Mouse (Mus musculus): ENCODE data around the gene Rapgef4. TPM values are rescaled to one million over a fixed set of nuclear protein-coding genes. Genes with fewer than 3 reads are reported as not detected.

Gene Rapgef4
- total and polyA plus RNA-seq, 2 experiments from 2014 or later: 5.3 to 5.5 TPM

GRCm38 (mm10) chr2:72126411-72126810 is 145.4 kb downstream of the Rapgef4 start:
- no peak for ATAC-seq (ENCODE audit: insufficient read depth, low read depth)
- Histone ChIP-seq H3K9ac (replicated peaks; ENCODE audit: low read depth, low read length) (no peak overlapping the region), H3K9me3 (replicated peaks; ENCODE audit: control insufficient read depth, low read length) (no peaks in the 10 kb centered on the region), H3K4me3 (ENCODE audit: low read depth, low read length) (no peak overlapping the region), H3K4me2 (ENCODE audit: low read depth, low read length) (no peak overlapping the region), H3K4me1 (ENCODE audit: control insufficient read depth, insufficient read depth) (no peaks in the 10 kb centered on the region), H3K27me3 (ENCODE audit: control insufficient read depth, insufficient read depth, low read length) (no peaks in the 10 kb centered on the region), H3K36me3 (replicated peaks; ENCODE audit: control insufficient read depth, insufficient read depth, low read length) (no peaks in the 10 kb centered on the region), H3K27ac (ENCODE audit: low read depth) (no peak overlapping the region)
- no peak for TF ChIP-seq CTCF (IDR thresholded peaks at IDR 0.05; ENCODE audit: low read depth)
- TF ChIP-seq EP300 (IDR thresholded peaks at IDR 0.05; ENCODE audit: low read depth): no peak
- WGBS: 68% methylated on average over 2 of the region's 2 CpGs
- DNase-seq (ENCODE audit: low spot score): no peak

- H3K4me1 ChIP-seq (ENCODE audit: control insufficient read depth, insufficient read depth): no peaks in the 10 kb centered on the region
- no peak overlapping the region for H3K9ac ChIP-seq (replicated peaks; ENCODE audit: low read depth, low read length)
- H3K27me3 ChIP-seq (ENCODE audit: control insufficient read depth, insufficient read depth, low read length): no peaks in the 10 kb centered on the region
- no peaks in the 10 kb centered on the region for H3K9me3 ChIP-seq (replicated peaks; ENCODE audit: control insufficient read depth, low read length)
- ATAC-seq (ENCODE audit: insufficient read depth, low read depth) (no peak), DNase-seq (ENCODE audit: low spot score) (no peak)
- 84% methylated on average over 8 of the region's 8 CpGs for WGBS
- H3K4me3 ChIP-seq (ENCODE audit: low read depth, low read length): no peak overlapping the region
- H3K36me3 ChIP-seq (replicated peaks; ENCODE audit: control insufficient read depth, insufficient read depth, low read length): no peaks in the 10 kb centered on the region
- no peak for TF ChIP-seq EP300 (IDR thresholded peaks at IDR 0.05; ENCODE audit: low read depth)
- no peak for TF ChIP-seq CTCF (IDR thresholded peaks at IDR 0.05; ENCODE audit: low read depth)
- H3K27ac ChIP-seq (ENCODE audit: low read depth): no peak overlapping the region
- H3K4me2 ChIP-seq (ENCODE audit: low read depth, low read length): no peak overlapping the region
These were observed 148.7 kb downstream of the Rapgef4 start for GRCm38 (mm10) chr2:72129612-72130311.

DNA sequence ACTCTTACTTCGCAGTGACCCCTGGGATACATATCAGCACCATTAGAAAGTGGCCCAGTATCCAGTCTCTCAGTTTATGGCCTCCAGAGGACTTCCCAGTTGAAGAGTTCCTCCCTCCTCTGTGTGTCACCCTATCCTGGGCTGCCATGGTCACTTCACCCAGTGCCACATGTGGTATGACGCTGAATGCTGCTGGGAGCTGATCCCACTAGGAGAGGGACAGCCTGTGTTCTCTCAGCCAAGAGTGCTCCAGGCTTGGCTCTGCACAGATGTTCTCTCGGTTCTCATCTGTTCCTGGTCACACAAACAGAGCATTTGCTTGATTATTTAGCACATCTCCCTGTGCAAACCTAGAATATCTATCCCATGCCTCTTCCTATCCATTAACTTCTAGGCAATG is 151.2 kb downstream of the Rapgef4 start:
- TF ChIP-seq EP300 (IDR thresholded peaks at IDR 0.05; ENCODE audit: low read depth) (no peak), CTCF (IDR thresholded peaks at IDR 0.05; ENCODE audit: low read depth) (no peak)
- WGBS: 79% methylated on average over 3 of the region's 3 CpGs
- Histone ChIP-seq H3K9ac (replicated peaks; ENCODE audit: low read depth, low read length) (no peak overlapping the region), H3K27me3 (ENCODE audit: control insufficient read depth, insufficient read depth, low read length) (no peaks in the 10 kb centered on the region), H3K4me2 (ENCODE audit: low read depth, low read length) (no peak overlapping the region), H3K9me3 (replicated peaks; ENCODE audit: control insufficient read depth, low read length) (no peaks in the 10 kb centered on the region), H3K4me1 (ENCODE audit: control insufficient read depth, insufficient read depth) (no peaks in the 10 kb centered on the region), H3K4me3 (ENCODE audit: low read depth, low read length) (no peak overlapping the region), H3K27ac (ENCODE audit: low read depth) (no peak overlapping the region), H3K36me3 (replicated peaks; ENCODE audit: control insufficient read depth, insufficient read depth, low read length) (no peaks in the 10 kb centered on the region)
- DNase-seq (ENCODE audit: low spot score): no peak
- no peak for ATAC-seq (ENCODE audit: insufficient read depth, low read depth)

DNA sequence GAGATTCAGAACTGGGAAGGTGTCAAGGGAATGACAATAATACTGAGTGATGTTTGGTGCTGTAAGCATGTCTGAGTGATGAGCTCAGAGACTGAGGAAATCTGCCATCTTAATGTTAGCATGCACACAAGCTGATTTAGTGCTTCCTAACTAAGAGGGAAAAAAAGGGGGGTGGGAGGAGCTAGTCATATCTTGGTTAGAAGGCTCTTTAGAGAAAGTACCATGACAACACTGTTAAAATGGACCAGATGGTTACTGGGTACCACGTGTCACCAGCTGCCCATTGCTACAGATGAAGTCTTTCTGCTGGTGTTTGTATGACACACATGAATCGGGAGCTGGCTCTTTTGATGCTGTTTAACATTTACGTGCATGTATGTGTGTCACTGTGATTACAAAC is 155.0 kb downstream of the Rapgef4 start:
- Histone ChIP-seq H3K4me2 (ENCODE audit: low read depth, low read length) (no peak overlapping the region), H3K27me3 (ENCODE audit: control insufficient read depth, insufficient read depth, low read length) (no peaks in the 10 kb centered on the region), H3K27ac (ENCODE audit: low read depth) (no peak overlapping the region), H3K9ac (replicated peaks; ENCODE audit: low read depth, low read length) (no peak overlapping the region), H3K9me3 (replicated peaks; ENCODE audit: control insufficient read depth, low read length) (no peaks in the 10 kb centered on the region), H3K4me1 (ENCODE audit: control insufficient read depth, insufficient read depth) (no peaks in the 10 kb centered on the region), H3K36me3 (replicated peaks; ENCODE audit: control insufficient read depth, insufficient read depth, low read length) (no peaks in the 10 kb centered on the region), H3K4me3 (ENCODE audit: low read depth, low read length) (no peak overlapping the region)
- TF ChIP-seq EP300 (IDR thresholded peaks at IDR 0.05; ENCODE audit: low read depth) (no peak), CTCF (IDR thresholded peaks at IDR 0.05; ENCODE audit: low read depth) (no peak)
- 76% methylated on average over 3 of the region's 3 CpGs for WGBS
- no peak for DNase-seq (ENCODE audit: low spot score)
- ATAC-seq (ENCODE audit: insufficient read depth, low read depth): no peak

GRCm38 (mm10) chr2:72136486-72137264 is 155.6 kb downstream of the Rapgef4 start:
- Histone ChIP-seq H3K27me3 (ENCODE audit: control insufficient read depth, insufficient read depth, low read length) (no peaks in the 10 kb centered on the region), H3K4me3 (ENCODE audit: low read depth, low read length) (no peak overlapping the region), H3K9ac (replicated peaks; ENCODE audit: low read depth, low read length) (no peak overlapping the region), H3K4me2 (ENCODE audit: low read depth, low read length) (no peak overlapping the region), H3K4me1 (ENCODE audit: control insufficient read depth, insufficient read depth) (no peaks in the 10 kb centered on the region), H3K27ac (ENCODE audit: low read depth) (no peak overlapping the region), H3K9me3 (replicated peaks; ENCODE audit: control insufficient read depth, low read length) (no peaks in the 10 kb centered on the region), H3K36me3 (replicated peaks; ENCODE audit: control insufficient read depth, insufficient read depth, low read length) (no peaks in the 10 kb centered on the region)
- DNase-seq (ENCODE audit: low spot score): no peak
- 64% methylated on average over 9 of the region's 9 CpGs for WGBS
- no peak for ATAC-seq (ENCODE audit: insufficient read depth, low read depth)
- TF ChIP-seq EP300 (IDR thresholded peaks at IDR 0.05; ENCODE audit: low read depth) (no peak), CTCF (IDR thresholded peaks at IDR 0.05; ENCODE audit: low read depth) (no peak)
